Mouse (Mus musculus): Measurements from ENCODE around the gene Saa2. TPM values are rescaled to one million over a fixed set of nuclear protein-coding genes. Genes with fewer than 3 reads are reported as not detected.

Gene Saa2
- polyA plus RNA-seq, 1 experiment = not detected

DNA sequence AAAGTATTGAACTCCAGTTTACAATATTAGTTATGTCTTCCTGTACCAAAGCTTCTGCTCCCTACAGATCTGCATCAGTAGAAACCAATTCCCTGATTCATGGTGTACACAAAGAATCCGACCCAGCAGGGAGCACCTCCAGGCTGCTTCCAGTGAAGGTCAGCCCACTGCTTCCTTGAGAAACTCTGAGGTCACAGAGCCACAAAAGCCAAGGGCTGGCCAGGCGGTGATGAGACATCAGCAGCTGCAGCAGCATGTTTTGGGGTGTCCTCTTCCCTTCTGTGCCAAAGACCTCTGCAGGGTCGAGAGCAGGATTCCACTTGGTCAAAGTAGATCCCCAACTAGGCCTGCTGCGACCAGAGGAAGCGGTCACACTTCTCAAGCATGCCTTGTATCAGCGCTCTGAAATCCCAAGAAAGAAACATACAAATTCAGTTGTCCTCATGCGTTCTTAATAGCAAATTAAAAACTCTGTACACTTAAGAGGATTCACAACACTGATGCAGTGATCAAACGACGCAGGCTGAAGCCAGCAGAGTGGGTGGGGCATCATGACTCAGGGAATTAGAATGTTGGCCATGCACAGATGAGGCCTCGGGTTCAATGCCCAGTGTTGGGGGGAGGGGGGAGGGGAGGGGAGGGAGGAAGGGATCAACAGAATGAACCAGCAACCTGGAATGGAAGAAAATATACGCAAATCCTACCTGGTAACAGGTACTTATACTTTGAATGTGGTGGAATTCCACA lies 9.6 kb downstream of the Saa2 start:
- peaks cover 2% of the 10 kb centered on the region for H3K36me3 ChIP-seq (ENCODE audit: control insufficient read depth, insufficient read depth, low read length)
- no peaks in the 10 kb centered on the region for H3K4me1 ChIP-seq (ENCODE audit: control insufficient read depth, insufficient read depth, low read length)
- no peak for DNase-seq
- no peak overlapping the region for H3K27ac ChIP-seq (ENCODE audit: insufficient read depth, low read depth, low read length)
- TF ChIP-seq POLR2A (IDR thresholded peaks at IDR 0.05; ENCODE audit: low read depth, low read length) (no peak), CTCF (conservative IDR thresholded peaks at IDR 0.05; ENCODE audit: insufficient read depth, insufficient read length, low read depth, low read length) (no peak)
- H3K4me3 ChIP-seq (ENCODE audit: insufficient read depth, low read depth, low read length) = no peak overlapping the region
- WGBS = 72% methylated on average over 11 of the region's 11 CpGs
- no peaks in the 10 kb centered on the region for H3K27me3 ChIP-seq (replicated peaks; ENCODE audit: control insufficient read depth, insufficient read depth, low read length)

DNA sequence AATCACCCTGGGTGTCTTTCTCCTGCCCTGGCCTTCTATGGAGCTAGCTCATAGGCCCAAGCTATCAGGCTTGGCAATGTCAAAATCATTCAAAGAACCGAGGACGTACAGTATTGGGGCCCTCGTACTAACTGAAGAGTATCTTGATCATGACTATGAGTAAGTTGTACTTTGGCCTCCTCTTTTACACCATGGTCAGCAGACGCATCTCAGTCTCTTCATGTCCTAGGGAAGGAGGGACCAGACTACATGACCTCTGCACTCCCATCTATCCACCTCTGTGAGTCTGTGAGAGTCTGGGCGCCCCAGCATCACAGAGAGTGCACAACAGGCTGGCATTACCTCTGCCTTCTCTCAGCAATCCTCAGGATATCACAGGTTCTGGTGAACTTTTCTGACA lies 11.0 kb downstream of the Saa2 start:
- TF ChIP-seq CTCF (conservative IDR thresholded peaks at IDR 0.05; ENCODE audit: insufficient read depth, insufficient read length, low read depth, low read length) = no peak
- no peak for TF ChIP-seq POLR2A (IDR thresholded peaks at IDR 0.05; ENCODE audit: low read depth, low read length)
- 73% methylated on average over 5 of the region's 5 CpGs for WGBS
- Histone ChIP-seq H3K27me3 (replicated peaks; ENCODE audit: control insufficient read depth, insufficient read depth, low read length) (no peaks in the 10 kb centered on the region), H3K27ac (ENCODE audit: insufficient read depth, low read depth, low read length) (no peak overlapping the region), H3K36me3 (ENCODE audit: control insufficient read depth, insufficient read depth, low read length) (peaks cover 2% of the 10 kb centered on the region), H3K4me1 (ENCODE audit: control insufficient read depth, insufficient read depth, low read length) (no peaks in the 10 kb centered on the region), H3K4me3 (ENCODE audit: insufficient read depth, low read depth, low read length) (no peak overlapping the region)
- DNase-seq = no peak

DNA sequence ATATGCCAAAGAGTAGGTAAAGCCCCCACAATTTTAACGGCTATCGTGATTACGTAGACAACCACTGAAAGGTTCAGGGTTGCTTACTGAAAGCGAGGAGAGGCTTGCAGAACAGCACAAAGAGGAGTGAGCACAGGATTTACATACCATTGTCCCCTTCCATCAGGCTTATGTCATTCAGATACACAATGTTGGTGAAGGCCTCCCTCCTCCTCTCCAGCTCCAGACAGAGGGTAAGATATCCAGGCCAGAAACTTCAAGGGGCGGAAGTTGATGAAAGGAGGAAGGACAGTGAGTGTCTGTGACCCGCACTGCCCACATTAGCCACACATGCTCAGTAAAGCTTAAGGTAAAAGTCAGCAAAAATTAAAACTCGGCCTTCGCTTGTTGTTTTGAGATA lies 13.1 kb downstream of the Saa2 start:
- peaks cover 13% of the 10 kb centered on the region for H3K36me3 ChIP-seq (ENCODE audit: control insufficient read depth, insufficient read depth, low read length)
- H3K27me3 ChIP-seq (replicated peaks; ENCODE audit: control insufficient read depth, insufficient read depth, low read length) = no peaks in the 10 kb centered on the region
- H3K4me1 ChIP-seq (ENCODE audit: control insufficient read depth, insufficient read depth, low read length) = no peaks in the 10 kb centered on the region
- no peak overlapping the region for H3K4me3 ChIP-seq (ENCODE audit: insufficient read depth, low read depth, low read length)
- no peak for TF ChIP-seq POLR2A (IDR thresholded peaks at IDR 0.05; ENCODE audit: low read depth, low read length)
- TF ChIP-seq CTCF (conservative IDR thresholded peaks at IDR 0.05; ENCODE audit: insufficient read depth, insufficient read length, low read depth, low read length) = no peak
- 95% methylated on average over 8 of the region's 8 CpGs for WGBS
- no peak overlapping the region for H3K27ac ChIP-seq (ENCODE audit: insufficient read depth, low read depth, low read length)
- DNase-seq = no peak

DNA sequence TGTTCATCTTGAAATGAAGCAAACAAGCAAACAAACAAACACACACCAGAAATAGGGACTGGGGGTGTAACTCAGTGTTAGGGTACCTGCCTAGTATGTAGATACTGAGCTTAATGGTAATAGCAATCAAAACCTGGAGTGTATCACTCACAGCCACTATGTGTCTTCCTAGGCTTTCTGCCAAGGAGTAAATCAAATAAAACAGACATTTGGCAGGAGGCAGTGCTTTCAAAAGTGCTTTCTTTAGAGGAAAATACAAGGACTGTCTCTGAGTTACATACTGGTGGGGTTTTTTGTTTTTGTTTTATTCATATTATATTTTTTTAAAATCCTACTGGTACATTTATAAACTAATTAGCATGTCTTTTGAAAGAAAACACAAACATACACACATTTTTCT lies 15.8 kb downstream of the Saa2 start:
- Histone ChIP-seq H3K4me1 (ENCODE audit: control insufficient read depth, insufficient read depth, low read length) (no peaks in the 10 kb centered on the region), H3K4me3 (ENCODE audit: insufficient read depth, low read depth, low read length) (no peak overlapping the region), H3K27me3 (replicated peaks; ENCODE audit: control insufficient read depth, insufficient read depth, low read length) (no peaks in the 10 kb centered on the region), H3K36me3 (ENCODE audit: control insufficient read depth, insufficient read depth, low read length) (peaks cover 11% of the 10 kb centered on the region), H3K27ac (ENCODE audit: insufficient read depth, low read depth, low read length) (no peak overlapping the region)
- no peak for DNase-seq
- no peak for TF ChIP-seq CTCF (conservative IDR thresholded peaks at IDR 0.05; ENCODE audit: insufficient read depth, insufficient read length, low read depth, low read length)
- no peak for TF ChIP-seq POLR2A (IDR thresholded peaks at IDR 0.05; ENCODE audit: low read depth, low read length)

DNA sequence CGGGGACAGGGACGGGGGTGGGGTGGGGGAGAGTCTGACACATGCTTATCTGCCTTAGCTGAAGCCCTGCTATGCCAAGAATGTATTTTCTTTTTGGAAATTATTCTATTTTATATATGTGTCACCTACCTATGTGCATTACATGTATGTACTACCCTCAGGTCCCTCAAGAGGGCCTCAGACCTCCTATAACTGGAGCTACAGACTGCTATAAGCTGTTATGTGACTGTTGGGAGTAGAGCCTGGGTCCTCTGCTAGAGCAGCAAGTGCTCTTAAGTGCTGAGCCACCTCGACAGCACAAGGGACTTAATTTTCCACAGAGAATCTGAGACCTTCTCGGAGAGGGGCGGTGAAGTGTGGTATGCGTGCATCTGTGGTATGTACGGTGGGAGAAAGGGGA lies 16.9 kb downstream of the Saa2 start:
- Histone ChIP-seq H3K36me3 (ENCODE audit: control insufficient read depth, insufficient read depth, low read length) (peaks cover 11% of the 10 kb centered on the region), H3K4me3 (ENCODE audit: insufficient read depth, low read depth, low read length) (no peak overlapping the region), H3K27ac (ENCODE audit: insufficient read depth, low read depth, low read length) (no peak overlapping the region), H3K4me1 (ENCODE audit: control insufficient read depth, insufficient read depth, low read length) (no peaks in the 10 kb centered on the region), H3K27me3 (replicated peaks; ENCODE audit: control insufficient read depth, insufficient read depth, low read length) (no peaks in the 10 kb centered on the region)
- no peak for TF ChIP-seq CTCF (conservative IDR thresholded peaks at IDR 0.05; ENCODE audit: insufficient read depth, insufficient read length, low read depth, low read length)
- no peak for TF ChIP-seq POLR2A (IDR thresholded peaks at IDR 0.05; ENCODE audit: low read depth, low read length)
- WGBS = 92% methylated on average over 7 of the region's 7 CpGs
- DNase-seq = no peak

DNA sequence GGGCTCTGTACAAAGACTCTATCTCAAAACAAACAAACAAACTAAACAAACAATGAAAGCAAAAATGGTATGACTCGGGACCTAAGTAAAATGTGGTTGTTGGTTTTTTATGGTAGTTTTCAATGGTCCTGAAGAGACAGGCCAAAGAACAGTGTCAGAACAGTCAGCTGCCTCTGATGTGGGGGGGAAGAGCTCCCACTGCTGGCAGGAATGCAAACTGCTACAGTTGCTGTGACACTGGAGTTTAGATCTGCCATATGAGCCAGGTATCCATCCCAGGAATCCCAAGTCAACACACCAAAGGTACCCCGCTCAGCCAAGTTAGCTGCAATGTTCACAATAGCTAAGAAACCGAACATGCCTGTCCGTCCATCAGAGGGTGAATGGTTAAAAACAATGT lies 19.1 kb downstream of the Saa2 start:
- no peaks in the 10 kb centered on the region for H3K4me1 ChIP-seq (ENCODE audit: control insufficient read depth, insufficient read depth, low read length)
- H3K4me3 ChIP-seq (ENCODE audit: insufficient read depth, low read depth, low read length) = no peak overlapping the region
- no peak overlapping the region for H3K27ac ChIP-seq (ENCODE audit: insufficient read depth, low read depth, low read length)
- peak; percentile 64 for DNase-seq
- H3K27me3 ChIP-seq (replicated peaks; ENCODE audit: control insufficient read depth, insufficient read depth, low read length) = no peaks in the 10 kb centered on the region
- 56% methylated on average over 4 of the region's 4 CpGs for WGBS
- peaks cover 11% of the 10 kb centered on the region for H3K36me3 ChIP-seq (ENCODE audit: control insufficient read depth, insufficient read depth, low read length)
- TF ChIP-seq POLR2A (IDR thresholded peaks at IDR 0.05; ENCODE audit: low read depth, low read length) (no peak), CTCF (conservative IDR thresholded peaks at IDR 0.05; ENCODE audit: insufficient read depth, insufficient read length, low read depth, low read length) (peak; percentile 98)

DNA sequence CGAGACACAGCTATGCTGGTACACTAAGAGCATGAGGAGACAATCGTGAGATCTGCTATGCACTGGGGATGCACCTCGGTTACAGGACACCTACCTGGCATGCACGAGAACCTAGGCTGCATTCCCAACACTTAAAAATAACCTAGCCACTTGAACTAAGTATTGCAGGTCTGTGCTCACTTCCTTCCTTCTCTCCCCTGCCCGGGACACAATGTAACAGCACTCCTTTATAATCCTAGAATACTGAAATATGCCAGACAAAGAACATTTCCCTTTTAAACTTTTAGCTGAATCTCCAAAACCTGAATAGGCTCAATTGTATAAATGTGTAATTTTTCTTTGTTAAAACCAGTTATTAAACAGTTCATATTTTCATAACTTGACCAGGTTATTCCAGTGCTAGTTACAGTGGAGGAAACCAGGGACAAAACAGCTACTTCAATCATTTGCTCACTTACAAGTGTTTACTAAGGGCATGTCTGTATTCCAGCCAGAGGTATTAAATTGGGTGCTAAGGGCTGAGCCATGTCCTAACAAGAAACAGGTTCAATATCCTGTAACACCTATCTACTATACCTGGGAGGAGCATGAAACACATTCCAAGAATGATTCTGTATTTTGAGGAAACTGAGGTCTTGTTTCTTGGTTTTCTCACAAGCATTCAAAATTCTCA lies 37.7 kb downstream of the Saa2 start:
- no peak for TF ChIP-seq CTCF (conservative IDR thresholded peaks at IDR 0.05; ENCODE audit: insufficient read depth, insufficient read length, low read depth, low read length)
- TF ChIP-seq POLR2A (IDR thresholded peaks at IDR 0.05; ENCODE audit: low read depth, low read length) = no peak
- Histone ChIP-seq H3K27me3 (replicated peaks; ENCODE audit: control insufficient read depth, insufficient read depth, low read length) (no peaks in the 10 kb centered on the region), H3K4me3 (ENCODE audit: insufficient read depth, low read depth, low read length) (no peak overlapping the region), H3K4me1 (ENCODE audit: control insufficient read depth, insufficient read depth, low read length) (no peaks in the 10 kb centered on the region), H3K27ac (ENCODE audit: insufficient read depth, low read depth, low read length) (no peak overlapping the region), H3K36me3 (ENCODE audit: control insufficient read depth, insufficient read depth, low read length) (peaks cover 14% of the 10 kb centered on the region)
- DNase-seq = no peak
- WGBS = 79% methylated on average over 5 of the region's 5 CpGs

Measured in kidney, adult 2 months (tissue).